Mouse (Mus musculus) heart, adult 8-10 months (tissue): ENCODE data around the gene Socs4. TPM values are rescaled to one million over a fixed set of nuclear protein-coding genes. Genes with fewer than 3 reads are reported as not detected.

Source experiments
- DNase-seq: peaks from one replicate; pipeline ENCODE4 v3.0.0; 2022; ENCODE audit warnings: low spot score
- total RNA-seq, 4 experiments: library from RNA; stranded (reverse); gene quantifications; 2 replicates each; pipeline ENCODE4 v1.2.4; 2022

Socs4 gene
- total RNA-seq, 4 experiments from 2014 or later = 12.7 to 14.2 (median 13.5) TPM

DNA sequence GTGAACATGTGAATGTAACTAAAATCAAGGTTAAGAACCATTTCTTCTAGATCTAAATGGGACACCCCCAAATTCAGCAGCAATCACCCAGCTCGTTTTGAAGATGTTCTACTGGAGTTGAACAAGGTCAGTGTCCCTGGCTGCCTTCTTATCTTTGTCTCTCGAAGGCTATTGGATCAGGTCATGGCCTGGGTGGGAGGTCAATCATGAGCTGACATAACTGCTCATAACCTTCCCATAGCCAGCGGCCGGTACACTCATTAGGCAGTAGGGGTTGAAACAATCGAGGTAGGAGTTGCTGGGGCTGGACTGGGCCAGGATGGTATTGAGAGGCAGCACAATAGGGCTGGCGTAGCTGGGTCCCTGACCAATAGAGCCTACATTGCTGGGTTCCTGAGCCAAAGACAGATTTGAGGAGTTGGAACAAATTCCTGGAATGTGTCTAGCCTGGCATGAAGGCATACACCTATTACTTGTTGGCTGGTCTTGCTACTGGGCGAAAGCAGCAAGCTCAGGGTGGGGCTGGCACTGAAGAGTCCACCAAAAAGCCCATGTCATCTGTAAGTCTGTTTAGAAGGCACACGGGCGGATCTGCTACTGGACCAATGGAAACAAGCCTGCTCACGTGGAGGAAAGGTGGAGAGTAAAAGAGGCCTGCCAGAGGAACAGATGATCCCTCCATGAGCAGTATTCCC lies 63.6 kb downstream of the Socs4 start:
- no peak for DNase-seq

DNA sequence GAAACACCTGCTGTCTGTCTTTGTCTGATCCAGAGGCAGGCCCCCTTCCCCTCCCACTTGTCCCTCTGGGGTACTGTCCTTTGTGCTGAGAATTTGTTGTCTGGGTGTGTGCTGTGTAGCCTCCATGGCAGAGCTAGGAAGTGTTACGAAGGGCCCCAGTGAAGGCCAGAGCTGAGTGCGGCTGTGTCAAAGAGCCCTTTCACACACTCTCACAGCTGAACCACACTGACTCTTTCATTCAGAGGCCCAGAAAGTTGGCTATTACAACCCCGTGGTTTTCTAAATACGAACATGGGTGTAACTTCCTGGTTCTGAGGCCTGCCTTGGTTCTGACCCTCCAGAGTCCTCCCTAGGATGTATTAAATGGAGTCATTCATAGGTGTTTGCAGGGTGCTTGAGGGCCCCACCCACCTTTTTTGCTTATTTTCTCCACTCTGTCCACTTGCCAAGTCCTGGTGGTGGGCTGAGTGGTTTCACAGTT lies 65.1 kb downstream of the Socs4 start:
- no peak for DNase-seq

Other genes with a start within 250 kb of the Socs4 start
- gene Gch1, start 87.5 kb upstream of the Socs4 start, total RNA-seq = 1 to 10 TPM; 5.5 to 6.8 (median 6.4) TPM
- gene Wdhd1, start 74 bp upstream of the Socs4 start, total RNA-seq = 1 to 10 TPM in 1 of 4 experiments, under 1 TPM in 3; 0.57 to 1.1 (median 0.78) TPM
- 10 to 100 TPM; 21.8 to 35.6 (median 30.7) TPM for gene Mapk1ip1l, start 21.3 kb downstream of the Socs4 start, total RNA-seq
- gene Lgals3, start 90.8 kb downstream of the Socs4 start, total RNA-seq = 1 to 10 TPM; 4.0 to 6.1 (median 5.1) TPM
- gene Dlgap5, start 141.5 kb downstream of the Socs4 start, total RNA-seq = under 1 TPM in 3 of 4 experiments, not detected in 1; 0.60 to 0.75 (median 0.63) TPM
- 10 to 100 TPM in 3 of 4 experiments, 1 to 10 TPM in 1; 9.4 to 12.1 (median 11.6) TPM for gene Fbxo34, start 173.5 kb downstream of the Socs4 start, total RNA-seq